Mouse (Mus musculus) lung, adult 2 months (tissue): ENCODE results near the gene Dctpp1. TPM values are rescaled to one million over a fixed set of nuclear protein-coding genes. Genes with fewer than 3 reads are reported as not detected.

Source experiments
- DNase-seq: peaks from one replicate; pipeline ENCODE4 v3.0.0; 2022
- H3K4me1 ChIP-seq: fragments of 200-500 bp; 2 replicates; pipeline ENCODE4 v1.6.1; 2011; ENCODE audit warnings: low read length; ENCODE audit not compliant: control insufficient read depth, insufficient read depth
- H3K4me3 ChIP-seq: fragments of 200-500 bp; replicated peaks from 2 replicates; pipeline ENCODE3; 2011; ENCODE audit warnings: low read depth, mild to moderate bottlenecking, control low read depth, low read length; ENCODE audit errors: extremely low read depth
- CTCF ChIP-seq: fragments of 200-500 bp; IDR thresholded peaks from 2 replicates; pipeline ENCODE4 v1.5.1; 2011; ENCODE audit warnings: mild to moderate bottlenecking, low read length, control low read depth; ENCODE audit not compliant: insufficient read depth
- POLR2A ChIP-seq: fragments of 200-500 bp; IDR thresholded peaks from 2 replicates; pipeline ENCODE4 v1.6.1; 2011; ENCODE audit warnings: low read depth, mild to moderate bottlenecking, control low read depth, low read length, borderline replicate concordance; ENCODE audit errors: extremely low read depth
- WGBS: fragments of 180-500 bp; shearing (Covaris S2); methylation state at CpG from one replicate; pipeline ENCODE4 v1.1.7; 2018; 5-methylcytosine and 5-hydroxymethylcytosine counted together
- polyA plus RNA-seq: library from polyadenylated mRNA; depleted of rRNA; stranded (reverse); fragments of >200 nt; gene quantifications from 2 replicates; pipeline ENCODE4 v1.2.3, GENCODE M21; 2012

Dctpp1 gene
- polyA plus RNA-seq, 1 experiment, result 17.9 TPM

- Histone ChIP-seq H3K4me3 (peak overlapping the region; percentile 16), H3K4me1 (peaks cover 5% of the 10 kb centered on the region; the same call in 1 of the 2 replicates)
- TF ChIP-seq CTCF (no peak), POLR2A (no peak)
- no peak for DNase-seq
- WGBS, result 3% methylated on average over 9 of the region's 9 CpGs
Observed at GRCm38 (mm10) chr7:127233765-127234164, 26.7 kb downstream of the Dctpp1 start.

GRCm38 (mm10) chr7:127233368-127233749, 27.1 kb downstream of the Dctpp1 start:
- 0% methylated on average over 27 of the region's 27 CpGs for WGBS
- peak overlapping the region; percentile 77 for H3K4me3 ChIP-seq

GRCm38 (mm10) chr7:127232622-127233367, 27.7 kb downstream of the Dctpp1 start, which contains the start of the genes Zfp553 and Sept1:
Zfp553 (plus strand) TSS chr7:127233061.
Sept1 (minus strand) TSS chr7:127233130.
- peak; percentile 88 for DNase-seq
- under 1% methylated on average over 64 of the region's 64 CpGs for WGBS
- Histone ChIP-seq H3K4me1 (peaks cover 5% of the 10 kb centered on the region; the same call in 1 of the 2 replicates), H3K4me3 (peak within 1 kb of the TSS; percentile 77)
- TF ChIP-seq CTCF (no peak), POLR2A (peak; percentile 45; the same call in 1 of the 2 replicates)

More at GRCm38 (mm10) chr7:127233368-127233749, 27.1 kb downstream of the Dctpp1 start:
- TF ChIP-seq CTCF (no peak), POLR2A (no peak)
- no peak for DNase-seq
- H3K4me1 ChIP-seq, result peaks cover 5% of the 10 kb centered on the region; the same call in 1 of the 2 replicates

GRCm38 (mm10) chr7:127231826-127232621, 28.5 kb downstream of the Dctpp1 start:
- Histone ChIP-seq H3K4me3 (peak overlapping the region; percentile 77), H3K4me1 (peaks cover 5% of the 10 kb centered on the region; the same call in 1 of the 2 replicates)
- 5% methylated on average over 20 of the region's 20 CpGs for WGBS
- no peak for TF ChIP-seq CTCF
- no peak for TF ChIP-seq POLR2A
- no peak for DNase-seq

GRCm38 (mm10) chr7:127231376-127231775, 29.1 kb downstream of the Dctpp1 start:
- TF ChIP-seq POLR2A (no peak), CTCF (no peak)
- Histone ChIP-seq H3K4me1 (peaks cover 5% of the 10 kb centered on the region; the same call in 1 of the 2 replicates), H3K4me3 (no peak overlapping the region)
- DNase-seq, result no peak
- 51% methylated on average over 3 of the region's 3 CpGs for WGBS

GRCm38 (mm10) chr7:127228615-127229303, 31.8 kb downstream of the Dctpp1 start:
- 54% methylated on average over 4 of the region's 4 CpGs for WGBS
- TF ChIP-seq POLR2A (no peak), CTCF (peak; percentile 93)
- Histone ChIP-seq H3K4me3 (no peak overlapping the region), H3K4me1 (peaks cover 5% of the 10 kb centered on the region; the same call in 1 of the 2 replicates)
- DNase-seq, result peak; percentile 72

GRCm38 (mm10) chr7:127225147-127225995, 35.1 kb downstream of the Dctpp1 start:
- DNase-seq, result no peak
- TF ChIP-seq POLR2A, result no peak
- TF ChIP-seq CTCF, result no peak
- H3K4me1 ChIP-seq, result no peaks in the 10 kb centered on the region
- 84% methylated on average over 11 of the region's 11 CpGs for WGBS
- no peak overlapping the region for H3K4me3 ChIP-seq

GRCm38 (mm10) chr7:127224616-127225015, 35.9 kb downstream of the Dctpp1 start:
- 92% methylated on average over 6 of the region's 6 CpGs for WGBS
- TF ChIP-seq CTCF (no peak), POLR2A (no peak)

More at GRCm38 (mm10) chr7:127224616-127225015, 35.9 kb downstream of the Dctpp1 start:
- H3K4me1 ChIP-seq, result no peaks in the 10 kb centered on the region
- DNase-seq, result no peak
- H3K4me3 ChIP-seq, result no peak overlapping the region
